Mouse (Mus musculus) heart, adult 2 months (tissue): ENCODE data around the gene Csnk1g1. TPM values are rescaled to one million over a fixed set of nuclear protein-coding genes. Genes with fewer than 3 reads are reported as not detected.

Experiments
- DNase-seq, 2 experiments: peaks; one replicate each; pipeline ENCODE4 v3.0.0; 2021
- H3K27ac ChIP-seq: fragments of 200-600 bp; 2 replicates; pipeline ENCODE4 v1.8.1; 2022
- H3K27me3 ChIP-seq: fragments of 200-500 bp; 2 replicates; pipeline ENCODE4 v1.6.1; 2012; ENCODE audit warnings: mild to moderate bottlenecking, low read length, inconsistent platforms, mixed read lengths; ENCODE audit not compliant: control insufficient read depth, insufficient read depth
- H3K36me3 ChIP-seq: fragments of 200-500 bp; 2 replicates; pipeline ENCODE4 v1.6.1; 2012; ENCODE audit warnings: low read length, inconsistent platforms; ENCODE audit not compliant: control insufficient read depth, insufficient read depth
- H3K4me1 ChIP-seq: fragments of 200-500 bp; 2 replicates; pipeline ENCODE4 v1.6.1; 2011; ENCODE audit warnings: low read length; ENCODE audit not compliant: control insufficient read depth, insufficient read depth
- H3K4me3 ChIP-seq: fragments of 200-600 bp; 2 replicates; pipeline ENCODE4 v1.8.1; 2022
- H3K79me2 ChIP-seq: fragments of 200-500 bp; replicated peaks from 2 replicates; pipeline ENCODE4 v1.6.1; 2012; ENCODE audit warnings: mild to moderate bottlenecking, inconsistent platforms, low read length, moderate library complexity, mixed read lengths; ENCODE audit not compliant: control insufficient read depth, insufficient read depth
- H3K9ac ChIP-seq: fragments of 200-500 bp; 2 replicates; pipeline ENCODE4 v1.6.1; 2012; ENCODE audit warnings: low read depth, mild to moderate bottlenecking, control low read depth, inconsistent platforms, low read length, mixed read lengths
- CTCF ChIP-seq: fragments of 200-600 bp; IDR thresholded peaks from 2 replicates; pipeline ENCODE4 v1.8.1; 2022; ENCODE audit warnings: antibody characterized with exemption, mild to moderate bottlenecking, moderate library complexity
- EP300 ChIP-seq: fragments of 200-500 bp; IDR thresholded peaks from 2 replicates; pipeline ENCODE4 v1.6.1; 2011; ENCODE audit warnings: low read depth, low read length, control low read depth; ENCODE audit not compliant: insufficient read depth
- POLR2A ChIP-seq: fragments of 200-500 bp; IDR thresholded peaks from 2 replicates; pipeline ENCODE4 v1.6.1; 2011; ENCODE audit warnings: mild to moderate bottlenecking, low read depth, low read length, control low read depth; ENCODE audit not compliant: insufficient read depth
- WGBS: fragments of 180-500 bp; shearing (Covaris S2); methylation state at CpG from one replicate; pipeline ENCODE4 v1.1.7; 2018; 5-methylcytosine and 5-hydroxymethylcytosine counted together
- intact Hi-C: fragments of 180-260 bp; cut with DNase I; formaldehyde crosslinking; loops from one replicate; pipeline ENCODE4 v1.15.1; 2025
- polyA plus RNA-seq: library from polyadenylated mRNA; depleted of rRNA; stranded (reverse); fragments of >200 nt; gene quantifications from 2 replicates; pipeline ENCODE4 v1.2.3, GENCODE M21; 2012
- total RNA-seq, 2 experiments: library from RNA; stranded (reverse); gene quantifications; 2 replicates each; pipeline ENCODE4 v1.2.3; 2021

Csnk1g1 gene
- total and polyA plus RNA-seq, 3 experiments, result 3.6 to 10.8 (median 8.8) TPM

- 48% methylated on average over 2 of the region's 2 CpGs for WGBS
- no peaks in the 10 kb centered on the region for H3K79me2 ChIP-seq
- TF ChIP-seq POLR2A (no peak), CTCF (no peak)
- intact Hi-C loops, result no loop called here
- peak overlapping the region; percentile 29; the same call in 1 of the 2 replicates for H3K27ac ChIP-seq
- H3K4me3 ChIP-seq, result no peak overlapping the region
- H3K4me1 ChIP-seq, result no peaks in the 10 kb centered on the region
- H3K36me3 ChIP-seq, result peaks cover 3% of the 10 kb centered on the region; the same call in 1 of the 2 replicates
- no peaks in the 10 kb centered on the region for H3K27me3 ChIP-seq
- no peak overlapping the region for H3K9ac ChIP-seq
- no peak for DNase-seq
Measured at GRCm38 (mm10) chr9:65973206-65973605, 64.5 kb downstream of the Csnk1g1 start.

GRCm38 (mm10) chr9:65975886-65976285 lies 67.2 kb downstream of the Csnk1g1 start:
- intact Hi-C loops, result no loop called here
- Histone ChIP-seq H3K9ac (no peak overlapping the region), H3K27ac (no peak overlapping the region), H3K4me1 (no peaks in the 10 kb centered on the region), H3K27me3 (no peaks in the 10 kb centered on the region), H3K36me3 (peaks cover 3% of the 10 kb centered on the region; the same call in 1 of the 2 replicates), H3K4me3 (no peak overlapping the region), H3K79me2 (no peaks in the 10 kb centered on the region)
- TF ChIP-seq CTCF (no peak), POLR2A (no peak), EP300 (no peak)
- DNase-seq, result peak; percentile 15 to 38

- Histone ChIP-seq H3K36me3 (peaks cover 3% of the 10 kb centered on the region; the same call in 1 of the 2 replicates), H3K4me1 (no peaks in the 10 kb centered on the region), H3K4me3 (no peak overlapping the region), H3K27ac (no peak overlapping the region), H3K79me2 (no peaks in the 10 kb centered on the region), H3K27me3 (no peaks in the 10 kb centered on the region), H3K9ac (no peak overlapping the region)
- no peak for DNase-seq
- TF ChIP-seq EP300 (no peak), CTCF (no peak), POLR2A (no peak)
- intact Hi-C loops, result no loop called here
- WGBS, result 79% methylated on average over 1 of the region's 1 CpGs
Measured at GRCm38 (mm10) chr9:65982841-65983240, 74.1 kb downstream of the Csnk1g1 start.

- no peak overlapping the region for H3K4me3 ChIP-seq
- WGBS, result 84% methylated on average over 5 of the region's 5 CpGs
- no peak for DNase-seq
- no peak overlapping the region for H3K9ac ChIP-seq
- no peaks in the 10 kb centered on the region for H3K27me3 ChIP-seq
- intact Hi-C loops, result no loop called here
- no peak overlapping the region for H3K27ac ChIP-seq
- no peaks in the 10 kb centered on the region for H3K4me1 ChIP-seq
- no peaks in the 10 kb centered on the region for H3K79me2 ChIP-seq
- TF ChIP-seq EP300, result no peak
- TF ChIP-seq POLR2A, result no peak
- TF ChIP-seq CTCF, result no peak
- H3K36me3 ChIP-seq, result peaks cover 3% of the 10 kb centered on the region; the same call in 1 of the 2 replicates
Measured at GRCm38 (mm10) chr9:65987021-65987420, 78.3 kb downstream of the Csnk1g1 start.

- intact Hi-C loops, result no loop called here
- H3K36me3 ChIP-seq, result no peaks in the 10 kb centered on the region
- WGBS, result 93% methylated on average over 7 of the region's 7 CpGs
Measured at GRCm38 (mm10) chr9:65995603-65996376, 87.1 kb downstream of the Csnk1g1 start.

GRCm38 (mm10) chr9:65998965-65999364 lies 90.2 kb downstream of the Csnk1g1 start:
- DNase-seq, result no peak
- TF ChIP-seq CTCF (no peak), POLR2A (no peak), EP300 (no peak)
- no peaks in the 10 kb centered on the region for H3K27me3 ChIP-seq
- H3K79me2 ChIP-seq, result no peaks in the 10 kb centered on the region
- H3K27ac ChIP-seq, result no peak overlapping the region
- WGBS, result 81% methylated on average over 5 of the region's 5 CpGs
- intact Hi-C loops, result no loop called here
- H3K4me3 ChIP-seq, result no peak overlapping the region
- H3K4me1 ChIP-seq, result no peaks in the 10 kb centered on the region
- no peaks in the 10 kb centered on the region for H3K36me3 ChIP-seq
- no peak overlapping the region for H3K9ac ChIP-seq

More at GRCm38 (mm10) chr9:65995603-65996376, 87.1 kb downstream of the Csnk1g1 start:
- TF ChIP-seq POLR2A (no peak), EP300 (no peak), CTCF (no peak)
- Histone ChIP-seq H3K4me3 (no peak overlapping the region), H3K9ac (no peak overlapping the region), H3K4me1 (no peaks in the 10 kb centered on the region), H3K27ac (no peak overlapping the region), H3K27me3 (no peaks in the 10 kb centered on the region), H3K79me2 (no peaks in the 10 kb centered on the region)
- no peak for DNase-seq
